Mouse (Mus musculus) WW6 (cell line): ENCODE data around the gene Alk.

Experiments
- DNase-seq: peaks from one replicate; pipeline ENCODE4 v3.0.0-alpha.2; 2013; ENCODE audit warnings: low read depth, low spot score

The Alk gene

DNA sequence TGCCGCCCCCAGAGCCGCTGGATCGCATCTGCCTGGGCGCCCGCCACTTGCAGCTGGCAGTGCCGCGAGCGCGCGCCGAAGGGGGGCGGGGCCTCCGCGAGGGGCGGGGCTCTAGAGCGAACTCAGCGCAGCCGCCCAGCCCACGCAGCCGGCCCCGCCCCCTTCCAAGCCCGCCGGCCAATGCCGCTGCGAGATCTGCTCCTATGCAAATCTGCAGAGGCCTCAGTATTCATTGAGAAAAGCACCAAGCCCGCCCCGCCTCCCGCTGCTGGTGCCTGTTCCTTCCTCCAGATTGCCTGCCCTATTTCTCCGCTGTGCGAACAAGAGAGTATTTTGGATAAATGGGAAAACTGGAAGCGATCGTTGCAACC lies at the start of gene Alk:
Alk (minus strand) TSS at position 18 of the 371 bp plus-strand sequence.
- DNase-seq, result peak; percentile 73

DNA sequence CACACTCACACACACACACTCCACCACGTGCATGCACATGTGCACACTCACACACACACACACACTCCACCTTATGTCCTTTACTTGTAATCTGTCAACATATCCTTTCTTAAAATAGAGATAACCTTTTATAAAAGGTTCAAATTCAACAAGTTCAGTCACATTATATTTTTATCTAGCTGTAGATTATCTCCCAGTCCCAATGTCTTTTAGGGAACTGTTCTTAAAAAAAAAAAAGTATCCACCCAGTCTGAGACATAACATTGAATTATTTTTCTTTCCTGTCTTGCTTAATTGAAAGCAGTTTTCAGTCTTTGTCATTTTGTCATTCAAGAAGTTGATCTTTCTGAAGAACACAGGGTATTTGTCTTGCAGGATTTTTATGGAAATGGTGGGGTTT lies 48.4 kb upstream of the Alk start:
- DNase-seq, result no peak

DNA sequence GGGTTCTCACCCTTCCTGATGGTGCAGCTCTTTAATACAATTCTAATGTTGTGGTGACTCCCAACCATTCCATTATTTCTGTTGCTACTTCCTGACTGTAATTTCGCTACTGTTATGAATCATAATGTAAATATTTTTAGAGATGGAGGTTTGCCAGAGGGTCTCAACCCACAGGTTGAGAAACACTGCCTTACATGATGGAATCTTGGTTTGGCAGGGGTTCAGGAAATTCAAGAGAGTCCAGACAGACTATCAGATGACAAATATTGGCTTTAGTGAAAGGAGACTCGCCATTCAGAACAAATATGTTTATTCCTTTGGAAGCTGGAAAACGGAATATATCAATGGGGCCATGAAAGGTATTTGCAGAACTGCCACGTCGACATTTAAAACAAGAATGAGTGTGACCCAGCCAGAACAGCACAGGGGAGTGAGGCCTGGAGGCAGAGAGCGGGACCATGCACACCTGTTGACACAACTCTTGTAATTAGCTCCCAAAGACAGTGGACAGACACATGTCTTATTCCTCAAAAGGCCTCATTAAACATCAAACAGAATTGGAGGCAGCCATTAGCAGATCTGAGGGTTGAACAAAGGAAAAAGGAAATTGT lies 44.3 kb upstream of the Alk start:
- DNase-seq, result no peak

DNA sequence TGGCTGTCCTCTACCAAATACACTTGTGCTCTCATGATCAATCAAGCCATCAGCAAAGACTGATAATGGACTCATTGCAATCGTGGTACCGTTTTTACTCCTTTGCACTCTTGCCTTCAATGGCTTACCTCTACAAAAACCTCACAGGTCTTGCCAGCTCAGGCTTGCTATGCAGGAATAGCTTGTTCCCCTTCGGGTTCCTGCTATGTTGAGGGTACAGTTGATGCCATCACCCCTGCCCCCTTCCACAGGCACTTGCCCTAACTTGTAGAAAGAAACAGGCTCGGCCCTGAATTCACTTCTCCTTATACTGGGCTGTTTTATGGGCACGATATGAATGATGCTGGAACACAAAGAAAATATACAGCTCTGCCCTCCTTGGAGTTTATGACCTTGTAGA lies 41.7 kb upstream of the Alk start:
- DNase-seq, result no peak

DNA sequence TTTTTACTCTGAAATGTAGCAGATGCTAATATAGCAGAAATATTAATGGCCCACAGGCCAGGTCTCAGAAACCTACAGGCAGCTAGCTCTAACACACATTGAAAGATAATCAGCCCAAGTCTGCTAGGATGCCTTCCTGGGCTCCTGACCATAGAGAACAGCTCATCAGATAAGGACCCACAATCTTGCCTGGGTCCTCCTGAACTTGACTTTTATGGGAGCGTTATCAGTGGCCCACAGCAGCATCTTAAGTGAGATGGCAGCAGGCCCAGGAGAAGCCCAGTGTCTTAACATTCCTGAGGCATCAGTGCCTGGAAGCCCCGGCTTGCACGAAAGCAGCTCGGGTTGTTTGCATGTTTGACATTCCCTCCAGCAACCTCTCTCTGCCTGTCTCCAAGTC lies 35.7 kb upstream of the Alk start:
- no peak for DNase-seq

DNA sequence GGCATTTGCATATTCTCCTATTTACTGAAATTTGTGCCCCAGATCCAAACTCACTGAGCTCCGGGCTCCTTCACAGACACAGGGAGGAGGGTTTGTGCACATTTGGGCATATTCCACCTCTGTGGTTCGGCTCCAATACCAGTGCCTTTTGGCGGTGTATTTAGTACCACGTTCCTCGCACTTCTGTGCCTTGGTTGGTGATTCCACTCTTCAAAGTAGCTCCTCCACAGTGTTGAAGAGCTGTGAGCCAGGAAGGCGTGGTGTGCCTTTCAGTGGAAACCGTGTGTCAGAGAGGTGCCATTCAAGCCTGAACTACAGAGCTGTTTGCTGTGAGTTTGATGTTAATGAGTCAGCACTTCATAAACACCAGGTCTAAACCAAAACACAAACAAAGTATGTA lies 35.0 kb upstream of the Alk start:
- no peak for DNase-seq

DNA sequence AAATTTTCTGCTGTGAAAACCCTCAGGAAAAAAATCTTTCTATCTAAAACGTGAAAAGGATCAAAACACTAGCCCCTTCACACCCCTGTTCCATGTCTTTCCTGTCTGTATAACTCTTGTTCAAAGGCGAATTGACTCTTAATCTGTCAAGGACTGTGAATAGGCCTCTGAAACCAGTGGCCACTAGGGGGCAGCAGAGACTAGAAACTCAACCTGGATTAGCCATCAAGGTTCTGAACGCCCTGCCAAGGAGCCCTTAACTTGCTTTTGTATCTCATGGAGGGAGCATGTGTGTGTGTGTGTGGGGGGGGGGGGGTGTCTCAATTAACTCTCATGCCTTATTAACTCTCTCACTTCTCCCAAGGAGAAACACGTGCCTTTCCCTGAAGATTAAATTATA lies 1.8 kb upstream of the Alk start:
- peak; percentile 40 for DNase-seq

DNA sequence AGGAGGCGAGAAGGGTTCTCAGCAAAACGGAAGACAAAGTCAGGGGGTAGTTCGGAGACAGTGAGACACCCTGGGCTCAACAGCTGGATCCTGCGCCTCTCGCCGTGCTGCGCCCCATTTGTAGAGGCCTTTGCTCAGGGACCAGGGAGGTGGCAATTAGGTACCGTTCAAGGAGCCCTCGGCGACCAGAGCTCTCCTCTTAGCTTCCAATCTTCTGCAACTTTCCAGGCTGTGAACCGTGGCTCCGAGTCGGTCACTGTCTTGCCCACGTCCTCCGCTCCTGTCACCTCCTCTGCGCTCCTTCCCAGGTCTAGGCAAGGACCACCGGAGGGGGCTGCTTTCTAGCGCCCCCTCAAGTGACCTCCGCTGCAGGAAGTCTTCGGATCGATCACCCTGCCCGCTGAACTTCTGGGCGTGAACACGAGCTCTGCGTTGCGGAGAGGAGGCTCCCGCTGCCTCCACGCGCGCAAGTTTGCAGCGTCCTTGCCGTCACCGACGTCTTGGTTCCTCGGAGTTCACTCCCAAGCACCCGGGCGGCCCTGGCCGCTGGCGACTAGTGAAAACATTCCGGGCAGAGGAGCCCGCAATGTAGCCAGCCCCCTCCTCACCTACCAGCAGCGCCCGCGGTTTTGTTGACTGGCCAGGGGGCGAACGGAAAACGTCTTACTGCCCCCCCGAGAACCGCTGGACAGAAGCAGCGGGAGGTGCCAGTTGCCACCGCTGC lies 379 bp downstream of the Alk start:
- DNase-seq, result peak; percentile 5

DNA sequence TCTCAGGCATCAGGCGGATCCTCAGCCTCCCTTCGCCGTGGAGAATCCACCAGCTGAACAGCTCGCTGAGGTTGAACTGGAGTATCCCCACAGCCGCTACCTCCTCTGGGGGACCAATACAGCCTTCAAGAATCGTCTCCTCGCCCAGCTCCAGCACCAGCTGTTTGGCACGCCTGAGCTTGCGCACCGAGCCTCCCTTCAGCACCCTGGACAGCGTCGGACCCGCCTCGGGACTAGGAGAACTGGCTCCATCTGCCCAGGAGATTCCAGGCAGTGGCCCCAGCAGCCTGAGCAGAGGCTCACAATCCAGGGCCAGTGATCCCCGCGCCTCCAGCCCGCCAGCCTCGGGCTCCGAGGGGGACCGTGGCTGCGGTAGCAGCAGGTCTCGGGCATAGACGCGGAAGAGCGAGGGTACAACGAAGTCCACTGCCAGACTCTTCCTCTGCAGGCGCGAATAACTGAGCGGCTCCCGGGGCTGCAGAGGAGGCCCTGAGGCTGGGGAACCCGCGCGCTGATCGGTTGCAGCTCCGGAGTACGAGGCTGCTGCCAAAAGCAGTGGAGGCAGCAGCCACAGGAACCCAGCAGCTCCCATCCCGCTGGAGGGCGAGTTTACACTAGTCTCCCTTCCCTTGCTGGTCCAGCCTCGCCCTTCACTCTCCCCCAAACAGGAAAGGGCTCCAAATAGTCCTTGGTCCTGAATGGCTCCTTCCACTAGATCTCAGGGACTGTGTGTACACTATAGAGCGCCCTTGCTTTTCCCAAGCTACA lies 1.1 kb downstream of the Alk start:
- DNase-seq, result peak; percentile 46

DNA sequence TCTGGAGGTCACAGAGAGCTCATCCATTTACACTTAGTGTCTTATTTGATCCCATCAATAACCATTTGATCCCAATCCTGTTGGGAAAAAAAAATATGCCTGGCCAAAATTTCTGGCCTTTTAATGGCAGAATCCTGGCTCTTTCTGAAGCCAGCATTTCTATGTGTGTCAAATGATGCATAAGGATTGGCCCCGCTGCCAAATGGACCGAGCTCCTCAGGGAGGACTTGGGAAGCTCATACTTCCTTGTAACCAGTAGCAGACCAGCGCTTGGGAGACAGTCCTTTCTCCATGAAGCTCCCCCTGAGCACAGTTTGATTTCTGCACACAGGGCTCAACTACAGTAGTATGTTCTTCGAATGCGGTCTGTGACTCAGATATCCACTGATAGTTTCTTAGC lies 3.6 kb downstream of the Alk start:
- no peak for DNase-seq

DNA sequence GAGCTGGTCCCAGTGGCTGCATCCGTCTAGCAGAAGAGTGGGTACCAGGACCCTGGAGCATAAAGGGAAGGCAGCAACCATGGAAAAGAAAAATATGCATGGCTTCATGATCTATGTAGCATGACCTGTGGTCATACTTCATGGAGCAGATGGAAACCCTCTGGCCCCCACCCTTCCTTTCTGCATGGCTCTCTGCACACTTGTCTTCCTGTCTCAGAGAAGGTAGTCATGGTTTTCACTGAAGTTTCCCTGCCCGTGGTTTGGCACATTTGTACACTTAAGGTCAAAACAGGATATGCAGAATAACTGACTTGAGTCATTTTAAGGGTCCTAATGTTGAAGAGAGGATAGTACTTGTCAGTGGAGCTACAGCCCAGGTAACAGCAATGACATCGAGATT lies 16.8 kb downstream of the Alk start:
- no peak for DNase-seq

DNA sequence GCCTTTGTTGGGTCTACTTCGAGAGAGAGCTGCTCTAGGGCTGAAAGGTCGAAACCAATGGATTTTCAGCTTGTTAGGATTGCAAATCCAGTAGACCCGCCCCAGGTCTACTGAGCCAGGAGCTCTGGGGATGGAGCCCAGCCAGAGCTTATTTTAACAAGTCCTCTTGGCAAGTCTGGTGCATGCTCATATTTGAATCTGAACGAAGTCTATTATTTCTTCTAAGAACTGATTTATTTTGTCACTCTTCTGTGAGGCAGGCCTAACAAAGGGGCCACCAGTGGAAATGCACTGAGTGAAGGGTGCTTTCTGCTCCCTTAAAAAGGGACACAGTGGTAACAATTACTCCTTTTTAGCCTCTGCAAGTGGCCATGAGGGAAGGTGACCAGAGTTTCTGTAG lies 24.3 kb downstream of the Alk start:
- DNase-seq, result no peak

DNA sequence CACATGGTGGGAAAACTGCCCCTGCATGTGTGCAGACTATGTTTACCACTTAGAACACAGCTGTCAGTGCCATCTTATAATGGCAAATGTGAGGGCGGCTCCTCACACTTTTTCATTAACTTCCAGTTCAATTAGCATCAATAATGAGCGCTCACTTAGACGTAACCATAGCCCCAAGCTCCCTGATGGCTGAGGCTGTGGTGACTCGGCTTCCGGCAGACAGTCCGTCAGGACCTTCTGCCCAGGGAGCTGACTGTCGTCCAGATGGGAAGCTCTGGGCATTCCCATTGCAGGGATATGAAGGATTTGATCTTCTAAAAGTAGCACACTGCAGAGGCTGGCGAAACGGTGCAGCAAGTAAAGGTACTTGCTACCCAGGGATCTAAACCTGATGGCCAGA lies 25.1 kb downstream of the Alk start:
- no peak for DNase-seq

DNA sequence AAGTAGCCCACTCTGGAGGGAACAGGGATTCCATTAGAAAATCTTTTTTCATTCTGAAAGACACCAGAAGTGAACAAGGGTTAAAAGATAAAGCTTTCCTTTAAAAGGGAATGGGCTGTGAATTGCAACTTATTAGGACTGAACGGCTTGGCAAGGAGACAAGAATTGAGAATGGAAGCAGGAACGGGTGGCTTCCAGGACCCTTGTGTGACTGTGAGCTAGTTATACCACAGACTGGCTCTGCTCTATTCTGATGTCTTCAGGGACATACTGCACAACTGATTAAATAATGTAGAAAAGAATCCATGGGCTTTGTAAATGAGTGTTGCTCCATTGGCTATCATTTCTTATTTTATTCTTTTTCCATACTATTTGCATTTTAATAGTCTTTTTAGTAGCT lies 33.0 kb downstream of the Alk start:
- no peak for DNase-seq

DNA sequence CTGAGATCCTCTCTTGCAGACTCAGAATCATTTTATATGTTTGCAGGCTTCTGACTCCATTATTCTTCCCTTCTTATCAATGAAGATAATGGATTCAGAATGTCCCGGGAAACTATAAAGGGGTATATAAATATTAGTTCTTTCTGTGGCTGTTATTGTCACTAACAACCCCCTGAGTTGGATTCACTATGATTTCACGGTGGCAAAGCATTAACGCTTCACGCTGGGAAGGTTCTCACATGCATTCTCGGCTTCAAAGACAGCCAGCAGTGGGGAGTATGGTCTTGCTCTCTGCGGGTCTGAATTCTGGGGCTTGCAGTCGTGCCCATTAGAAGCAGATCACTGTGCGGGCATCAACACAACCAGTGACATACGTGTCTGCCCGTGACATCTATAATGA lies 34.9 kb downstream of the Alk start:
- DNase-seq, result no peak

DNA sequence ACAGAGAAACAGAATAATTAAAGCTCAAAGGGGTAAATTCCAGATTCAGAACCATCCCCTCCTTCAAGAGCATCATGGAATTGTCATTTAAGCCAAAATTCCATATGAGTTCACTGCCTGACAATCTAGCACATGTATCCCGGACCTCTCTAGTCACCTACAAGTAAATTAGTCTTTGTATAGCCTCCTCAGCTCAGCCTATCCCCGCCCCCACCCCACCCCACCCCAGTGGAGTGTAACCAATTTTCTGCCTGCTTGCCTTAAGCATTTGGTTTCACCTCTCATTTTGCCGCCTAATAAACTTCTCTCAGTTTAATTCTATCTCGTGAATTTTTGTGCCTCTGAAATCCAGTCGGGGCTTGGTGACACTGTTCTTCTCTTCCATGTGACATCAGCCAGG lies 41.0 kb downstream of the Alk start:
- DNase-seq, result no peak

DNA sequence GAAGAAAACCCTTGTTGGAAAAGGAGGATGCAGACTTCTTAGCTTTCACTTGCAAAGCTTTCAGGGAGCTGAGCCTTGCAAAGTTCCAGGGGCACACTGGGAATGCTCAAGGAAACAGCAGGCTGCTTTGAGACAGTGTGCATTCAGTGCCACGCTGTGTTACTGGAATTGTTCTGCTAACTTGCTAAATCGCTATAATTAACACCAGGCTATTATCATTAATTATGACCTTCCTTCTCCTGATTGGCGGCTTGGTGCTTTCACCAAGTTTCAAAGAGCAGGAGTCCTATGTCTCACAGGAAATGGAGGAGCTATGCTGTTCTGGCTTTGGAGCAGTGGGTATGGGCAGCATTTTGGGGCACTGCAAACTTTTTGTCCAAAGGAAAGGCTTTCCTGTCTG lies 43.0 kb downstream of the Alk start:
- no peak for DNase-seq

DNA sequence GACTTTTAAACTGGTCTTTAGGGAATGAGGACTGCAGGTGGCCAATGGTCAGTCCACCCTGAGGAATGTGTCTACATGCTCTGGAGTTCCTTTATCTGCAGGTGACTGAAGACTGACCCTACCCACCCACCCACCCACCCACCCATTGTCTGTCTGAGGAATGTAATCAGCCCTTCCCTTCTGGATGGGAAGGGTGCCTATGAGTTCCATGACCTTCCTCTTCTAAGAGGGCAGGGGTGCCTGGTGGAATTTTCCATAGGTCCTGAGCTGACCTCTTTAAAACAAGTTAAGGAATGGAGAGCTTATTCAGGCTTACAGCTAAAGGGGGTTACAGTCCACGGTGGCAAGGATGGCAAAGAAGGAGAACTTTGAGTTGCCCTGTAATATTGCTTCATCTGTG lies 43.7 kb downstream of the Alk start:
- DNase-seq, result no peak

DNA sequence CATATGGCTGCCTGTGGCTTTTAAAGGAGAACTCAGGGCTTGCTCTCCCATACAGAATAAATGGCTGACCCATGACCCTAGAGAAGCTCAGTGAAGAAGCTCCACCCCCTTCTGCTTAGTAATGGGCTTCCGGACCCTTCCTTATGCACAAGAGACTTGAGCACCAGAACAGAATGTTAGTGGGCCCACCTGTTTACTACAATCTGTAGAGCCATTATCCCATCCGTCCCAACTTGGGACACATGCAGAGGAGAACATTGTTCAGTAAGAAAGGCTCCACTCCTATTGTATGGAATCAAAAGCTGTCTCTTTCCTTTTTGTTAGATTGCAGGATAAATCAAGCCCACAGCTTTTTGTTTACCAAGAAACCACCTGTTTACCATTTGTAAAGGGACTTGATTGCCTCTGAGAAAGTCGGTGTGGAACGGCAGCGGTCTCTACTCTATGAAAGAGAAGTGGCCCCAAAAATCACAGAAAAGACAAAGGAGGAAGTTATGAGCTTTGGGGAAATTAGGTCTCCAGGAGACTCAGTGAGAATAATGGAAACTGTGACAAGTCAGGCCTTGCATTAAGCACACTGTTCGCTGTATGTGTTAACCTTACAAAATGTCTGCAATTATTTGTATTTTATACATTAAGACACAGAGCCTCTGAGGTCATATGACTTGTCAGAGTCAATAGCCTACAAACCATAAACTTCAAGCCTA lies 47.2 kb downstream of the Alk start:
- DNase-seq, result no peak

DNA sequence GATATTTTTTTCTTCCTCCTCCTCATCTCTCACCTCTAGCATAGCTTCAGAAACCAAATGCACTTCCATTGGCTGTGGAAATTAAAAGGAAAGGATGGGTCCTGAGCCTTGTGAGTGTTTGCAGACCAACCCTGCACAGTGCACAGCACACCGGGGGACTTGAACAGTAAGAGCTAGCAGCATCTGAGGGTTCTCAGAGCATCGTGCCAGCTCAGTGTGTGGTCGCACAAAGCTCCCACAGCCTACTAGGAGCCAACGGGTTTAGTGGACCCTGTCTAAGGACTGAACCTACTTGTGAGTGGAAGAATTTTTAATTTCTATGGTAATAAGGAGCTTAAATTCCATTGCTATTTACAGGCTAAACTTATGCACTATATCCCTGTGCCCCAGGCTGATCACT lies 58.2 kb downstream of the Alk start:
- no peak for DNase-seq

DNA sequence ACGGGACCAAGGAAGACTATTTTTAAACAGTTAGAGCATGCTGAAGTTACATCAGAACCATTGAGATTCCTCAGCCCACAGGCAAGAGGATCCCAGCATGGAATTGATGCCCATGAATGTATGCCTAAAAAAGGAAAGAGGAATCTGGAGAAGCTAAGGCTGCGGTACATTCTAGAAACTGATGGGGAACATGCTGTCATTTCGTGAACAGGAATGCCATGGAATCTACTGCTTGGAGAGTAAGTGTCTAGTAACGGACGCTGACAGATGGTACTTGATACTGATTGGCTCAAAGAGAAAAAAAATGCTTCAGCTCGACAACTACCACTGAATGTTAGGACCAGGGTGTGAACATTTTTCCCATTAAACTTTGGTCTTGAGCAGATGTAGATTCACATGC lies 69.1 kb downstream of the Alk start:
- no peak for DNase-seq

DNA sequence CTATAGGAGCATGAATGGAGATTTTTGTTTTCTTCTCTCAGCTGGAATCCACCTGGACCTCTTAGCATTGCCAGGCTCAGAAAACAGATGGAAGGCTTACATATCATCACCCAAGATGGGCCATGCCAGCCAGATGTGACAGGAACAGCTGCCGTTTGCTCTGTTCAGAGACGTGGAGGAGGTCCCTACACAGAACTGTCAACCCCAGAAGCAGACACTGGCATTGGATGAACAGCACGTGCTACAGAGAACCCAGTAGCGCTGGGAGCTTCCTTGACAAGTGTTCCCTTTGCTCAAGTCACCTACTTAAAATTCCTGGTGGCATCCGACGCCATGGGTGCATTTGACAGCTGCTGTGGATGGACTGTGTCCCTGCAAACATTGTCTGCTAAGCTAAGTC lies 72.2 kb downstream of the Alk start:
- DNase-seq, result no peak

DNA sequence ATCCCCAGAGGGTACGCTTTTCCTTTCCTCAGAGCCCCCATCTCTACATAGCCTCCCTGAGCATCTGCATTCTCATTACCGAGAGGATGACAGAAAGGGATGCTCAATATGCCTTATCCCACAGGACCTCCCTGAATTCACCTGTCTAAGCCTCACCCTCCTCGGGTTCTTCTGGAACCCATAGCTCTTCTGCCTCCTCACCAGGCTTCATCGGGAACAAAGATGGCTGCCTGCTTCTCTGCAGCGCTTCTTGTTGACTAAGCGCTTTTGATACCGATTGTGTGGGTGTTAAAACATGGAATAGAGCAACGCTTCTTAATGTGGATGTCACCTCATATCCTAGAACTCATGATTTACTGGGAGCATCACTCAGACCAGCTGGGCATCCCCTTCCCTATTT lies 75.9 kb downstream of the Alk start:
- DNase-seq, result no peak
